ENCODE assay signal across 25 mouse cellular contexts in genomic region chr6:72931533-72931932, GRCm38 (mm10). TPM values are rescaled to one million over a fixed set of nuclear protein-coding genes. Genes with fewer than 3 reads are reported as not detected.
A peak's percentile ranks its signal among the peaks of the same experiment; 100 is the strongest.
DNase-seq lines count a peak whose midpoint lies in the region; ATAC-seq and TF ChIP-seq lines count a peak whose summit lies in the region.
"Had no signal": no experiment of that assay in that cellular context is flagged by ENCODE, and none has a peak within 500 bp of the region (broad histone marks: within the 10 kb centered on the region; RNA-seq: fewer than 3 reads in every experiment).

No protein-coding gene starts in this region.

- TF ChIP-seq POLR2A in lung, adult 2 months (IDR thresholded peaks at IDR 0.05; ENCODE audit: borderline replicate concordance, extremely low read depth, low read depth, low read length): no peak

- DNase-seq in R1 (ENCODE audit: low read depth, low spot score): peak; percentile 66
- DNase-seq in lung, adult 2 months: no peak
- DNase-seq in cerebellum, adult 9-11 months: no peak
- DNase-seq in thymus, postnatal 36 days: no peak
- DNase-seq: adrenal gland, adult 8-10 months; adrenal gland, postnatal 14 days; adrenal gland, postnatal 36 days; B cell, adult 2 months; cerebellum, adult 11-12 months; cerebellum, adult 2 months; cerebellum, postnatal 10 days; cerebellum, postnatal 25 days; forebrain, postnatal 0 days had no signal

- H3K4me1 ChIP-seq in intestine, embryonic 15.5 days (replicated peaks): peaks cover 8% of the 10 kb centered on the region
- no peaks in the 10 kb centered on the region for H3K4me1 ChIP-seq in intestine, postnatal 0 days (replicated peaks; ENCODE audit: control insufficient read depth, insufficient read depth, low read length)
- peaks cover 8% of the 10 kb centered on the region; the same call in 1 of the 2 replicates for H3K4me1 ChIP-seq in intestine, embryonic 16.5 days (ENCODE audit: control insufficient read depth, insufficient read depth, low read length)
- 0 out of 2 replicates have a peak, but pooled peaks cover 2% of the 10 kb centered on the region for H3K4me1 ChIP-seq in lung, adult 2 months (ENCODE audit: control insufficient read depth, insufficient read depth, low read length)
- H3K4me1 ChIP-seq: forebrain, embryonic 13.5 days; forebrain, embryonic 15.5 days had no signal

- ATAC-seq in intestine, embryonic 15.5 days: peak; percentile 27; the same call in 1 of the 2 replicates
- no peak for ATAC-seq in intestine, postnatal 0 days
- 0 out of 2 replicates have a peak, but pooled peaks have one; percentile 44 for ATAC-seq in intestine, embryonic 16.5 days
- ATAC-seq: activated CD4-positive, CD25-positive, alpha-beta regulatory T cell, adult 4 months; CD4-positive, CD25-positive, alpha-beta regulatory T cell, adult 4 months; forebrain, embryonic 13.5 days; forebrain, embryonic 15.5 days; forebrain, postnatal 0 days; Patski had no signal

- H3K36me3 ChIP-seq in intestine, embryonic 15.5 days: no peaks in the 10 kb centered on the region
- H3K36me3 ChIP-seq in intestine, postnatal 0 days (ENCODE audit: control insufficient read depth, insufficient read depth): no peaks in the 10 kb centered on the region
- no peaks in the 10 kb centered on the region for H3K36me3 ChIP-seq in intestine, embryonic 16.5 days (ENCODE audit: control insufficient read depth, insufficient read depth, low read length)
- H3K36me3 ChIP-seq: embryonic facial prominence, embryonic 10.5 days; embryonic facial prominence, embryonic 12.5 days; forebrain, embryonic 15.5 days; G1E had no signal

- no peaks in the 10 kb centered on the region for H3K27me3 ChIP-seq in intestine, embryonic 15.5 days (replicated peaks)
- no peaks in the 10 kb centered on the region for H3K27me3 ChIP-seq in intestine, postnatal 0 days (replicated peaks; ENCODE audit: control insufficient read depth, insufficient read depth, low read length)
- no peaks in the 10 kb centered on the region for H3K27me3 ChIP-seq in intestine, embryonic 16.5 days (replicated peaks; ENCODE audit: control insufficient read depth, insufficient read depth, low read length)
- H3K27me3 ChIP-seq: CH12.LX; embryonic facial prominence, embryonic 12.5 days; forebrain, embryonic 13.5 days; forebrain, embryonic 15.5 days; Patski had no signal

- H3K27ac ChIP-seq in intestine, embryonic 15.5 days: no peak overlapping the region
- H3K27ac ChIP-seq in intestine, postnatal 0 days (ENCODE audit: low read depth, low read length): no peak overlapping the region
- no peak overlapping the region for H3K27ac ChIP-seq in intestine, embryonic 16.5 days (ENCODE audit: low read length)
- H3K27ac ChIP-seq: embryonic facial prominence, embryonic 10.5 days; embryonic facial prominence, embryonic 12.5 days; forebrain, embryonic 13.5 days; forebrain, embryonic 15.5 days had no signal

- no peak for TF ChIP-seq CTCF in intestine, postnatal 0 days (IDR thresholded peaks at IDR 0.05; ENCODE audit: low read depth)
- TF ChIP-seq CTCF in lung, adult 2 months (IDR thresholded peaks at IDR 0.05; ENCODE audit: insufficient read depth, low read length): no peak

- H3K4me3 ChIP-seq in intestine, embryonic 15.5 days (replicated peaks): no peak overlapping the region
- H3K4me3 ChIP-seq in intestine, postnatal 0 days (ENCODE audit: low read depth, low read length): no peak overlapping the region
- H3K4me3 ChIP-seq in intestine, embryonic 16.5 days (ENCODE audit: low read length): no peak overlapping the region
- no peak overlapping the region for H3K4me3 ChIP-seq in lung, adult 2 months (replicated peaks; ENCODE audit: extremely low read depth, low read depth, low read length)
- H3K4me3 ChIP-seq: embryonic facial prominence, embryonic 10.5 days; embryonic facial prominence, embryonic 12.5 days; forebrain, embryonic 13.5 days; forebrain, embryonic 15.5 days had no signal

- no peak overlapping the region for H3K4me2 ChIP-seq in intestine, embryonic 15.5 days (replicated peaks)
- H3K4me2 ChIP-seq in intestine, postnatal 0 days (replicated peaks; ENCODE audit: low read depth): no peak overlapping the region
- H3K4me2 ChIP-seq in intestine, embryonic 16.5 days (ENCODE audit: low read depth, low read length): no peak overlapping the region
- H3K4me2 ChIP-seq: embryonic facial prominence, embryonic 12.5 days; forebrain, embryonic 13.5 days; forebrain, embryonic 15.5 days had no signal

- 61% methylated on average over 3 of the region's 3 CpGs for WGBS in intestine, embryonic 15.5 days
- WGBS in intestine, postnatal 0 days: 30% methylated on average over 3 of the region's 3 CpGs
- 43% methylated on average over 3 of the region's 3 CpGs for WGBS in intestine, embryonic 16.5 days
- WGBS in lung, adult 2 months: 87% methylated on average over 3 of the region's 3 CpGs

- H3K9ac ChIP-seq in intestine, embryonic 15.5 days: no peak overlapping the region
- H3K9ac ChIP-seq in intestine, postnatal 0 days (ENCODE audit: low read depth, low read length): no peak overlapping the region
- H3K9ac ChIP-seq in intestine, embryonic 16.5 days (ENCODE audit: low read depth, low read length): no peak overlapping the region
- H3K9ac ChIP-seq: embryonic facial prominence, embryonic 12.5 days; forebrain, embryonic 13.5 days; forebrain, embryonic 15.5 days; forebrain, postnatal 0 days had no signal

- no peaks in the 10 kb centered on the region for H3K9me3 ChIP-seq in intestine, embryonic 15.5 days
- H3K9me3 ChIP-seq in intestine, postnatal 0 days (ENCODE audit: control insufficient read depth): no peaks in the 10 kb centered on the region
- H3K9me3 ChIP-seq in intestine, embryonic 16.5 days (ENCODE audit: control insufficient read depth, low read length): no peaks in the 10 kb centered on the region
- H3K9me3 ChIP-seq: embryonic facial prominence, embryonic 10.5 days; embryonic facial prominence, embryonic 12.5 days; forebrain, embryonic 13.5 days; forebrain, embryonic 15.5 days; G1E had no signal

RNA-seq across cellular contexts. Expression of gene Tmsb10, which starts 27.0 kb away (rescaled TPM):
- polyA plus RNA-seq in intestine, embryonic 15.5 days (2015; fragmentation: Nextera tagmentation; extraction: Ambion mirVana): 1,739 and 2,151 TPM in 2 replicates
- polyA plus RNA-seq in intestine, postnatal 0 days (2015; fragmentation: Nextera tagmentation; extraction: Ambion mirVana): 3,149 and 3,323 TPM in 2 replicates
- 1,797 and 1,804 TPM in 2 replicates for polyA plus RNA-seq in intestine, embryonic 16.5 days (2015; fragmentation: Nextera tagmentation; extraction: Ambion mirVana)
- 76.1 and 85.7 TPM in 2 replicates for polyA plus RNA-seq in lung, adult 2 months (2012; rRNA removed)

RNA-seq across cellular contexts. Expression of gene Kcmf1, which starts 31.8 kb away (rescaled TPM):
- 42.2 and 46.4 TPM in 2 replicates for polyA plus RNA-seq in intestine, embryonic 15.5 days (2015; fragmentation: Nextera tagmentation; extraction: Ambion mirVana)
- 43.4 and 45.2 TPM in 2 replicates for polyA plus RNA-seq in intestine, postnatal 0 days (2015; fragmentation: Nextera tagmentation; extraction: Ambion mirVana)
- polyA plus RNA-seq in intestine, embryonic 16.5 days (2015; fragmentation: Nextera tagmentation; extraction: Ambion mirVana): 23.8 and 24.6 TPM in 2 replicates
- polyA plus RNA-seq in lung, adult 2 months (2012; rRNA removed): 108 and 150 TPM in 2 replicates

Comparison
In these comparisons a context has a peak if more than half of its experiments do, and no peak if none do; other contexts are left out.
1. RNA of gene Tmsb10, which starts 27.0 kb away (polyA plus RNA-seq): 3,149 to 3,323 TPM in intestine, postnatal 0 days, 1,739 to 2,151 TPM in intestine, embryonic 15.5 days and 1,797 to 1,804 TPM in intestine, embryonic 16.5 days; 76.1 to 85.7 TPM in lung, adult 2 months; every median in the first group is over 10 times any median in the second.